Mouse (Mus musculus) ES-E14 (cell line): ENCODE measurements at regions not wholly inside any gene's neighbourhood (a gene's known extent, or its start where the extent isn't known, plus 50 kb on each side); places are given as distances from the start of the nearest gene placed in this dataset.

Experiments used
- CHD2 ChIP-seq: IDR thresholded peaks from 2 replicates; pipeline ENCODE4 v1.6.1; 2014; ENCODE audit warnings: mild to moderate bottlenecking, low read depth, low read length, inconsistent platforms
- MAFK ChIP-seq: IDR thresholded peaks from 2 replicates; pipeline ENCODE4 v1.6.1; 2014; ENCODE audit warnings: mild to moderate bottlenecking, low read depth, low read length, inconsistent platforms; ENCODE audit not compliant: insufficient read depth
- ZNF384 ChIP-seq: IDR thresholded peaks from 2 replicates; pipeline ENCODE4 v1.6.1; 2012; ENCODE audit warnings: low read depth, low read length, inconsistent platforms

DNA sequence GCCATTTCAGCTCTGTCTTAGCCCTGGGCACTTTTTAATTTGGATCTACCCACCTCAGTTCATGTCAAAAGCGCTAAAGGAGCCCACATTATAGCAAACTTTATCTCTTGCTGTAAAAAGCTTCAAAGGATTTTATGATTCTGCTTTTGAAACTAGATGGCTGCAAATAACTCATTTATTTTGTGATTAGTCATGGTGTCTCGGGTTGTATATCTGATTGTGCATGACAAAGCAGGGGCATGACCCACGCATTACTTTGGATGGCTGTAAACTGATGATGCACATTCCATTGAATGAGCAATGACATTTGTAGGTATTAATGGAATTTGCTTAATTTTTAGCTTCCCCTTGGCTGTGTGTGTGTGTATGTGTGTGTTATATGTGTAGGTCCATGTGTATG lies 249.4 kb upstream of the Habp2 start:
- TF ChIP-seq MAFK: no peak
- no peak for TF ChIP-seq ZNF384
- TF ChIP-seq CHD2: no peak
